7 mouse cellular contexts compared by ENCODE assay signal in the genomic region with DNA sequence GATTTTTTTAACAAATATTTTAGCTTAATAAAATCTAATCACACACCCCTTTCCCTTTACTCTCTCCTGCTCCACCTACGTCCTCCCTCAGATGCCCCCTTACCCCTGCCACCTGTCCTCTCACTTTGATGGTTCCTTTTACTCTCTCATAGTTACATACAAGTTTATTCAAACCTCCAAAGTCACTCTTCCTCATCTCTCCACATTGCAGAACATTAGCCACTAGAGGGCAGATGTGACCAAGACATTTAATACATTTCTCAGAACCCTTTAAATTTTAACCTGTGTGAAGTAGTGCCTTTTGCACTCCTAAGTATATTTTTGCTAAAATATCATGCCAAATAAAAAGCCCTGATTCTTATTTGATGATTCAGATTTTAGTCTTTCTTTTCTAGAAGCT. TPM values are rescaled to one million over a fixed set of nuclear protein-coding genes. Genes with fewer than 3 reads are reported as not detected.
A peak's percentile ranks its signal among the peaks of the same experiment; 100 is the strongest.
DNase-seq lines count a peak whose midpoint lies in the region.

No protein-coding gene starts in this region.

- intact Hi-C loops in heart, postnatal 36 days (cut with DNase I) = loop anchor here (1.0 to 2.0 kb wide), 2 partner anchors 55 to 379 kb away; no protein-coding TSS in a partner anchor

- peak; percentile 32 for DNase-seq in layer of hippocampus, adult 11-12 months (ENCODE audit: low spot score)
- DNase-seq in layer of hippocampus, postnatal 36 days = no peak
- peak; percentile 59 for DNase-seq in MN1 (ENCODE audit: low spot score)
- DNase-seq in c-Kit-positive CD71-negative TER-119-negative erythroid progenitor cells, embryonic 14.5 days (ENCODE audit: low read depth) = peak; percentile 20
- peak; percentile 2 to 3 for DNase-seq in heart, postnatal 36 days
- DNase-seq in mesoderm, embryonic 11.5 days (ENCODE audit: low read depth, low spot score) = peak; percentile 59
- DNase-seq in spleen, adult 18-20 months = no peak

RNA-seq across cellular contexts. Expression of gene Ifi44, which starts 33.5 kb away (rescaled TPM):
- under 1 TPM; 0.10 to 0.32 TPM for total RNA-seq in layer of hippocampus, postnatal 36 days (2021)
- total RNA-seq in heart, postnatal 36 days (2021) = 1 to 10 TPM; 1.5 to 2.4 TPM

RNA-seq across cellular contexts. Expression of gene Ifi44l, which starts 46.4 kb away (rescaled TPM):
- total RNA-seq in layer of hippocampus, postnatal 36 days (2021) = not detected
- not detected for total RNA-seq in heart, postnatal 36 days (2021)

Comparison
In these comparisons a context has a peak if more than half of its experiments do, and no peak if none do; other contexts are left out.
1. DNase-seq: peak in layer of hippocampus, adult 11-12 months (single experiment), MN1 (single experiment), c-Kit-positive CD71-negative TER-119-negative erythroid progenitor cells, embryonic 14.5 days (single experiment), heart, postnatal 36 days (2 of 2) and mesoderm, embryonic 11.5 days (single experiment); none in layer of hippocampus, postnatal 36 days (0 of 2) and spleen, adult 18-20 months (0 of 2).